Mouse (Mus musculus) myocyte (in vitro differentiated cells): ENCODE data around the gene Paqr9. TPM values are rescaled to one million over a fixed set of nuclear protein-coding genes. Genes with fewer than 3 reads are reported as not detected.

Experiments
- H3K27me3 ChIP-seq: one replicate; pipeline ENCODE4 v1.6.1; 2011; ENCODE audit not compliant: control insufficient read depth, insufficient read depth, insufficient read length
- H3K36me3 ChIP-seq: one replicate; pipeline ENCODE4 v1.6.1; 2011; ENCODE audit not compliant: control insufficient read depth, insufficient read depth
- H3K4me2 ChIP-seq: one replicate; pipeline ENCODE4 v1.6.1; 2011; ENCODE audit warnings: low read depth, control low read depth
- H3K4me3 ChIP-seq: one replicate; pipeline ENCODE4 v1.5.1; 2011; ENCODE audit warnings: mild to moderate bottlenecking, control low read depth, moderate library complexity
- H3K79me2 ChIP-seq: one replicate; pipeline ENCODE4 v1.6.1; 2011; ENCODE audit not compliant: control insufficient read depth, insufficient read depth
- H3ac ChIP-seq: one replicate; pipeline ENCODE4 v1.6.1; 2011; ENCODE audit not compliant: control insufficient read depth, insufficient read length
- CEBPB ChIP-seq: IDR thresholded peaks from 2 replicates; pipeline ENCODE4 v1.6.1; 2011; ENCODE audit warnings: mild to moderate bottlenecking, moderate library complexity; ENCODE audit not compliant: poor library complexity, insufficient read depth, severe bottlenecking
- E2F4 ChIP-seq: IDR thresholded peaks from one replicate; pipeline ENCODE4 v1.6.1; 2011; ENCODE audit warnings: mild to moderate bottlenecking, control low read depth, moderate library complexity; ENCODE audit not compliant: insufficient read depth
- MAX ChIP-seq: IDR thresholded peaks from one replicate; pipeline ENCODE4 v1.6.1; 2011; ENCODE audit warnings: low read depth, mild to moderate bottlenecking, control low read depth
- MYOD1 ChIP-seq, 3 experiments: IDR thresholded peaks; one replicate each; pipeline ENCODE4 v1.6.1; 2011; ENCODE audit warnings: control low read depth in 2 of 3, low read depth in 2 of 3, mild to moderate bottlenecking in 2 of 3, moderate library complexity in 1 of 3; ENCODE audit not compliant: insufficient read length in 2 of 3, control insufficient read depth in 1 of 3
- MYOG ChIP-seq, 3 experiments: IDR thresholded peaks; one replicate each; pipeline ENCODE4 v1.6.1; 2011; ENCODE audit warnings: control low read depth in 2 of 3, low read depth in 2 of 3, mild to moderate bottlenecking in 2 of 3; ENCODE audit not compliant: insufficient read length in 2 of 3, control insufficient read depth in 1 of 3, insufficient read depth in 1 of 3
- POLR2A ChIP-seq: IDR thresholded peaks from one replicate; pipeline ENCODE4 v1.6.1; 2011; ENCODE audit warnings: low read depth, mild to moderate bottlenecking, control low read depth, moderate library complexity; ENCODE audit not compliant: insufficient read length
- POLR2AphosphoS2 ChIP-seq: IDR thresholded peaks from one replicate; pipeline ENCODE4 v1.6.1; 2011; ENCODE audit warnings: low read depth, control low read depth; ENCODE audit not compliant: insufficient read length
- REST ChIP-seq: IDR thresholded peaks from one replicate; pipeline ENCODE4 v1.6.1; 2011; ENCODE audit warnings: mild to moderate bottlenecking, control low read depth, moderate library complexity; ENCODE audit not compliant: insufficient read depth, insufficient read length
- SRF ChIP-seq: IDR thresholded peaks from one replicate; pipeline ENCODE4 v1.6.1; 2011; ENCODE audit warnings: low read depth; ENCODE audit not compliant: control insufficient read depth, insufficient read length
- TCF12 ChIP-seq: IDR thresholded peaks from one replicate; pipeline ENCODE4 v1.6.1; 2011; ENCODE audit warnings: mild to moderate bottlenecking, control low read depth; ENCODE audit not compliant: poor library complexity, insufficient read depth, severe bottlenecking
- TCF3 ChIP-seq: IDR thresholded peaks from one replicate; pipeline ENCODE4 v1.6.1; 2011; ENCODE audit warnings: low read depth, control low read depth; ENCODE audit not compliant: insufficient read length
- USF1 ChIP-seq: IDR thresholded peaks from one replicate; pipeline ENCODE4 v1.6.1; 2011; ENCODE audit warnings: low read depth, mild to moderate bottlenecking, control low read depth, moderate library complexity
- polyA plus RNA-seq: library from polyadenylated mRNA; unstranded; fragments of >200 nt; fragmentation: generic; extraction: Trizol; gene quantifications from one replicate; pipeline ENCODE4 v1.2.1, GENCODE M21; 2012; ENCODE audit warnings: missing spikeins

Paqr9 gene
- polyA plus RNA-seq, 1 experiment: under 0.01 TPM

DNA sequence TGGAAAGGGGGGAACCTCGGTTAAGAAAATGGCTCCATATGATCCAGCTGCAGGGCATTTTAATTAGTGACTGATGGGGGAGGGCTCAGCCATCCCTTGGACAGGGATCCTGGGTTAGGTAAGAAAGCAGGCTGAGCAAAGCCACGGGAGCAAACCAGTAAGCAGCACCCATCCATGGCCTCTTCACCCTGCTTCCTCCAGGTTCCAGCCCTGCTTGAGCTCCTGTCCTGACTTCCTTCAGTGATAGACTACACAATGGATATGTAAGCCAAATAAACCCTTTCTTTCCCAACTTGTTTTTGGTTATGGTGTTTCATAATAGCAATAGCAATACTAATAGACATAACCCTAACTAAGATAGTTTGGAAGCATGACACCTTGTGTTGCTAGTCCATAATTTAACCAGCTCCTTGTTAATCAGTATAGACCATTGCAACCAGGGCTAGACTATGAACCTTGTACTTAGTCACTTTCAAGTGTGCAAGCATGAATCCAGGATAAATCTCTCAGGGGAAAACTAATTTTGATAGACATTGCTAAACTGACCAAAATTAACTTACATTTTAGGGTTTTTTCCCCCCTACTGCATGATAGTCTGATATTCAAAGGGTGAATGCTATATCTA lies 20.2 kb upstream of the Paqr9 start:
- Histone ChIP-seq H3K4me3 (no peak overlapping the region), H3ac (no peak overlapping the region), H3K36me3 (no peaks in the 10 kb centered on the region), H3K4me2 (no peak overlapping the region), H3K27me3 (no peaks in the 10 kb centered on the region), H3K79me2 (no peaks in the 10 kb centered on the region)
- TF ChIP-seq E2F4: no peak
- TF ChIP-seq REST: no peak
- no peak for TF ChIP-seq TCF12

DNA sequence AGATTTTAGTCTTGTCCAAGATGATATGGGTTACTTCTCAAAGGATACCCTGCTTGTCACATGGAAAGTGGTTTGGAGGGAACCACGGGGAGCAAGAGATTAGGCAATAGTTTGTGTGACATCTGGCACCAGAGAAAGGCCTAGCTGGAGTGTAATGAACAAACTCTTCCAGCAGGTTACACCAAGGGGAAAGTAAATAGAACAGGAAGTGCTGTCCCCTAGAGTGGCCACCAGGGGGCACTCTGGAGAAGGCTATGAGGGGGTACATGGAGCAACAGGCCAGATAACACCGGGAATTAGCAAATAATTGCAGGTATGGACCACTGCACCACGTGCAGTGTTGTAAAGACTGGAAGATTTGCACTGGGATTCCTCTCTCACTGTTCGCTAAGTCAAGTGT lies 19.0 kb upstream of the Paqr9 start:
- Histone ChIP-seq H3K4me3 (no peak overlapping the region), H3K4me2 (no peak overlapping the region), H3K79me2 (no peaks in the 10 kb centered on the region), H3K36me3 (no peaks in the 10 kb centered on the region), H3K27me3 (no peaks in the 10 kb centered on the region), H3ac (no peak overlapping the region)
- TF ChIP-seq MYOD1 (IDR thresholded peaks at IDR 0.05; ENCODE audit: control insufficient read depth in 1 of 3, insufficient read length in 2 of 3, low read depth in 2 of 3) (no peak), USF1 (no peak)

DNA sequence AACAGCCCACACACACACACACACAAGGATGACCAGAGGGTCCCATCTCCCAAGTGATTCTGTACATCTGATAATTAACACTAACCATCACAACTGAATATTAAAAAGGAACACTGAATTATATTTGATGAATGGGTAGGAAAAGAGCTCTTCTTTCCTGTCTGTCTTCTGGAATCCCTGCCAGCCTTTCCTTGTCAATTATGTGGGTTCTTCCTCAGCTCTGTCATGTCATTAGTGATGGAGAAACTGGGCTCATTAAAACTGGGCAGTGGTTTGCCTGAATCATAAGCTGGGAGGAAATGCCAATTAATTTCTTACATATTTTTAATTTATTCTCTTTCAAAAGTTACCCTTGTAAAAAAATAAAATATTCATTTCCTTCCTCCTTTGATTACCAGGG lies 18.2 kb upstream of the Paqr9 start:
- no peak for TF ChIP-seq MYOD1 (IDR thresholded peaks at IDR 0.05; ENCODE audit: control insufficient read depth in 1 of 3, insufficient read length in 2 of 3, low read depth in 2 of 3)
- no peak for TF ChIP-seq TCF3
- TF ChIP-seq E2F4: no peak
- no peak for TF ChIP-seq TCF12
- TF ChIP-seq SRF: no peak
- TF ChIP-seq MAX: no peak
- TF ChIP-seq MYOG (IDR thresholded peaks at IDR 0.05; ENCODE audit: control insufficient read depth in 1 of 3, insufficient read depth in 1 of 3, insufficient read length in 2 of 3, low read depth in 2 of 3): no peak
- TF ChIP-seq REST: no peak
- TF ChIP-seq POLR2A: no peak
- no peak for TF ChIP-seq USF1
- no peak for TF ChIP-seq POLR2AphosphoS2
- TF ChIP-seq CEBPB: no peak
- Histone ChIP-seq H3K79me2 (no peaks in the 10 kb centered on the region), H3ac (no peak overlapping the region)

DNA sequence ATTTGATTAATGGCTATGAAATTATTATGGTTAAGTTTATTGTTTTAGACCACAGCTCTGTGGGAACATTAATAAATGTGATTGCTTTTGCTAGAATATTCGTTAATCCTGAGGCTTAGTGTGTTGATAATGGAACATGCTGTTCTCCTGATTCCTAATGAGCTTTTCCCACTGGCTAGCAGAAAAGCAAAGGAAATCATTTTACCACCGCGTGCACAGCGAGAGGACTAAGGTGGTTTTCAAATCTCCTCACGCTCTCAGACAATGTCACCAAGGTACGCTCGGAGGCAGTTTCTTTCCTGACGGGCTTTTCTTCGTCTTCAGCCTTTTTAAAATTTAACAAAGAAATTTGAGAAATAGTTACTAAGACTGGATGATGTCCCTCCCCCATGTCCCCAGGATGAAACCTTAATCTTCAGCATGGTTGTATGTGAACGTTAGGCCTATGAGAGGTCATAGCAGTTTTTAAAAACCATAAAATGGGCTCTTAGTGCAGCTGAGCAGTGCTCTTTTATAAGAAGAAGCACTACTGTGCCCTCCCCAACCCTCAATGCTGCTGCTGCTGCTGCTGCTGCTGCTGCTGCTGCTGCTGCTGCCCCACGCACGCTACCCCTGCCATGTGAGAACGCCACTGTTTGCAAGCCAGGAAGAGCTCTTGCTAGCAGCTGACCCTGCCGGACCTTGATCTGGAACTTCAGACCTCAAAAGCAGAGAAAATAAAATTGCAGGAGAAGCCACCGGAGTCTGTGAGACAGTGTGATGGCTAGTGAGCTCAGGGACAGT lies 17.6 kb upstream of the Paqr9 start:
- H3ac ChIP-seq: no peak overlapping the region
- no peaks in the 10 kb centered on the region for H3K36me3 ChIP-seq
- no peak overlapping the region for H3K4me2 ChIP-seq
- no peak overlapping the region for H3K4me3 ChIP-seq
- TF ChIP-seq POLR2AphosphoS2: no peak
- TF ChIP-seq USF1: no peak
- TF ChIP-seq MAX: no peak
- TF ChIP-seq TCF12: no peak
- no peak for TF ChIP-seq SRF
- no peak for TF ChIP-seq TCF3
- no peak for TF ChIP-seq E2F4
- TF ChIP-seq REST: no peak
- TF ChIP-seq MYOG (IDR thresholded peaks at IDR 0.05; ENCODE audit: control insufficient read depth in 1 of 3, insufficient read depth in 1 of 3, insufficient read length in 2 of 3, low read depth in 2 of 3): no peak
- no peak for TF ChIP-seq CEBPB
- TF ChIP-seq POLR2A: no peak
- TF ChIP-seq MYOD1 (IDR thresholded peaks at IDR 0.05; ENCODE audit: control insufficient read depth in 1 of 3, insufficient read length in 2 of 3, low read depth in 2 of 3): no peak
- no peaks in the 10 kb centered on the region for H3K79me2 ChIP-seq
- no peaks in the 10 kb centered on the region for H3K27me3 ChIP-seq

More for the DNA sequence above, 18.2 kb upstream of the Paqr9 start:
- Histone ChIP-seq H3K4me2 (no peak overlapping the region), H3K27me3 (no peaks in the 10 kb centered on the region), H3K4me3 (no peak overlapping the region), H3K36me3 (no peaks in the 10 kb centered on the region)

DNA sequence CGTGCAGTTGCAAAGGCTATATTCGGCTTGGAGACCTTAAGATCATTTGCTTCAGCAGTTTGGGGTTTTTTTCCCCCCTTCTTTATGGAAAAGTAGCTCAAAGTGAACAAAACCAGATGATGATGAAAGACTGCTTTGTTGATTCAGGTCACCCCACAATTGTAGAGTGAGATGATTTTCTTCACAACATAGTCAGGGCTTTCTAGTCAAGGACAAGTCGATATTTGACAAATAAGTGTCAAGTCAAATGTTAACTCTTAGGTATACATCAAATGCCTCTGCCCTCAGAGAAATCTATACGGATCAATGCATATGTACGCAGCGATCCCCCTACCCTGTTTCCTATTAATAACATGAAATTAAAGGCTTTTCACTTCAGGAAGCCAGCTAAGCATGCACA lies 17.0 kb upstream of the Paqr9 start:
- Histone ChIP-seq H3K4me2 (no peak overlapping the region), H3ac (no peak overlapping the region), H3K36me3 (no peaks in the 10 kb centered on the region), H3K4me3 (no peak overlapping the region), H3K79me2 (no peaks in the 10 kb centered on the region), H3K27me3 (no peaks in the 10 kb centered on the region)
- no peak for TF ChIP-seq REST
- no peak for TF ChIP-seq USF1
- no peak for TF ChIP-seq CEBPB
- TF ChIP-seq E2F4: no peak
- no peak for TF ChIP-seq TCF3
